Mouse (Mus musculus): Measurements from ENCODE around the gene Glb1l.
"Not testable (repeated sequence)": the region's sequence is repeated elsewhere in the genome, so short reads cannot be mapped to it uniquely, and the experiment has no call there.

DNA sequence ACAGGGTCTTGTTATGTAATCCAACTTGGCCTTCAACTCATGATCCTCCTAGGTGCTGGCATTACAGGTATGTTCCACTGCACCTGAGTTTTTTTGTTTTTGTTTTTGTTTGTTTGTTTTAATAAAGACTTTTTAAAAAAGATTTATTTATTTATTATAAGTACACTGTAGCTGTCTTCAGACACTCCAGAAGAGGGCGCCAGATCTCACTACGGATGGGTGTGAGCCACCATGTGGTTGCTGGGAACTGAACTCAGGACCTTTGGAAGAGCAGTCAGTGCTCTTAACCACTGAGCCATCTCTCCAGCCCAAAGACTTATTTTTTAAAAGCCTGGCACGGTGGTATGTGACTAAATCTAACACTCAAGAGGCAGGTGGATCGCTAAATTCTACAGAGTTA, 21.9 kb upstream of the Glb1l start:
- not testable (repeated sequence) for TF ChIP-seq GATA1 (IDR thresholded peaks at IDR 0.05; ENCODE audit: borderline replicate concordance, low read length); FLI1 (IDR thresholded peaks at IDR 0.05; ENCODE audit: low read length)

All from megakaryocyte, embryonic 14.5 days (primary cell).